Mouse (Mus musculus) spleen, adult 12 weeks (tissue): Measurements from ENCODE around the gene Armh3.

Experiments used
- DNase-seq: peaks from one replicate; pipeline ENCODE4 v3.0.0; 2022; ENCODE audit warnings: low spot score

The Armh3 gene

GRCm38 (mm10) chr19:45997785-45998693 is at the start of gene Armh3:
Armh3 (minus strand) TSS chr19:45998488.
- DNase-seq, result peak; percentile 85

GRCm38 (mm10) chr19:46047426-46047825 is 49.1 kb upstream of the Armh3 start:
- DNase-seq, result no peak

DNA sequence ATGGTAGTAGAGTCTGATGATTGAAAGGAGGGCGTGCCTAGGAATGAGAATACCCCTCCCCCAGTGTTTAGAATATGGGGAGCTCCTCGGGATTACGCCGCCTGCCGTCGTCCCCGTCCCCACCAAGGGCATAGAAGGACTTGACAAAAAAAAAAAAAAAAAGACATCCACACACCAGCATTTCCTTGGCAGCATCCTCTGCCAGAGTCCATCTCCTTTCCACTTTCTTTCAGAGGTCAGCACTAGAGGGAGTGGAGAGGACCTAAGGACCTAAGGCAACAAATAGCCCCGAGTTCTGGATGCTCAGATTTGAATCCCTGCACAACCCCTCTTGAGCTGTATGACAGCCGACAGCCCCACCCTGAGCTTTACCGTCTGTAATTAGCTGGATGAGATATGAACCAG is 48.3 kb upstream of the Armh3 start:
- no peak for DNase-seq

DNA sequence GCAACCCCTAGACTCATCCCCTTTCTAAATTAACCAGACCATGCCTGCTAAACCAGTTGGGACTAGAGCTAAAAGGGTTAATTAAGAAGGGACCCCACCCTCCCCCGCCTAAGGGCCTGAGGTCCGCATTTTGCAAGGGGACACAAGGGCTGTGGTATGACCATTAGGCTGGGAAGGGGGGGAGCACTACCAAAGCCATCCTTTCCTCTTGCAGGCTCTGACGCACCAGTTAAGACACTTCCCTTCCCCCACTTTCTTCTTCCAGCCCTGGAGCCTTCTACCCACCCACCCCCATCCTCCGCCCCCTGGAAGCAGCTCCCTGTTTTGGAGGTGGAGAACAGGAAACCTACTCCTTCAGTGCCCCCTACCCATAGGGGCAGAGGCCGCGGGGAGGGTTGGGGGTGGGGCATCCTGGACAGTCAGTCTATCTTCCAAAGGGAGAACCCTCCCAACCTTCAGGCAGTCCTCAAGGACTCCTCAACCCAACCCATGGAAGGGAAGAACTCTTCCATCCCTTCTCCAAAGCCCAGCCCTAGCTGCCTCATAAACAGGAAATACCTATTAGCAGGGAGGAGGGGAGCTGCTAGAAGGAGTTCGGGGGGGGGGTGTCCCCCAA is 47.5 kb upstream of the Armh3 start:
- DNase-seq, result no peak

- peak; percentile 59 for DNase-seq
Measured at GRCm38 (mm10) chr19:46044993-46045695, 46.9 kb upstream of the Armh3 start, which contains the start of gene Ldb1. Ldb1 (minus strand) TSS chr19:46045214.

GRCm38 (mm10) chr19:46044271-46044992 is 46.1 kb upstream of the Armh3 start, which contains the start of gene Pprc1:
Pprc1 (plus strand) TSS chr19:46044886.
- DNase-seq, result no peak

- no peak for DNase-seq
Measured at GRCm38 (mm10) chr19:46043380-46043779, 45.1 kb upstream of the Armh3 start.

- no peak for DNase-seq
Measured at GRCm38 (mm10) chr19:46042476-46043011, 44.3 kb upstream of the Armh3 start.

DNA sequence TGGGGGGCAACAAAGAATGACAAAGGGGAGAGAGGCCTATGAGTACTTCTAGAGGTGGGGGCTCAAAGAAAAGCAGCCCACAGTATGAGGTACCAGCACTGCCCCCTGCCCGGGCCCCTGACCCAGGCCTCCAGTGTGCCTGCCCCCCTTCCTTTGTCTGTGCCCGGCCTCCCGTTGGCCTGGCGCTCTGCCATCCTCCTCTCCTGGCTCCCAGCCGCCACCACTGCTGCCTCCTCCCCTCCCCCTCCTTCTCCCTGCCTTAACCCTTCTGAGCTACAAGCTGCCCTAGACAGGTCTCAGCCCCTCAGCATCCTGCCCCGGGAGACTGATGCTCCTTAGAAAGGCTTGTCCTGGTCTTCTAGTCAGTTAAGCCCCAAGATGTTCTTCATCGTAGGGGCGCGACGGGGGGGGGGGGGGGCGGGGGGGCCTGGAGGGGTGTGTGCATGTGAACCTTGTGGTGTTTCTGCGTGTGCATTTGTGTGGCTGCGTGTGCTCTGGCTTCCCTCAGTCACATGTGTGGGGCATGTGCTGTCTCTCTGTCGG is 43.7 kb upstream of the Armh3 start:
- DNase-seq, result no peak

DNA sequence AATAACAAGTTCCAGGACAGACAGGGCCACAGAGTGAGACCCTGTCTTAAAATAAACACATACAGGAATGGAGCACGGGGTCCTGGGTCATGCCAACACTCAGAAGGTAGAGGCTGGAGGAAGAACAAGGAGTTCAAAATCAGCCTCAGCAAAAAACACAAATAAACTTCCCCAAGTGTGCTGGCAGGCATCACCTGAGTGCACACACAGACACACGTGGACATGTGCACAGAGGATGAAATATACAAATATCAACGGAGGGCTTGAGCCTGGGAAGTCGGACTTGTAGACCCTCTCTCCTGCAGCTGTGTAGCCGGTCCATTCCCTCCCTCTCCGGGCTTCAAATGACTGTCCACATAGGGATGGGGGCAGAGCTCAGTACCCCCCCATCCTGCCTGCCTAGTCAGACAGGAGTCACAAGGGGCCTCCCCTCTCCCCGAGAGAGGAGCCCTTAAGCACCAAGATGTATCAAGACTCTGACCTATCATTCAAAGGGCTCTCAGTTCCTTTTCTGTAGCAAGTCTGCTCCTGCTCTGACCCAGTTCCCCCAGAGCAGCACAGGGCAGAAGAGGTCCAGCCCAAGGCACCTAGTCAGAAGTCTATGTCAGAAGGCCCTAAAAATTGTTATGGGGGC is 43.1 kb upstream of the Armh3 start:
- no peak for DNase-seq

GRCm38 (mm10) chr19:46040149-46040902 is 42.0 kb upstream of the Armh3 start:
- no peak for DNase-seq

- DNase-seq, result peak; percentile 86
Measured at GRCm38 (mm10) chr19:46039478-46039877, 41.2 kb upstream of the Armh3 start.

GRCm38 (mm10) chr19:46038851-46039260 is 40.6 kb upstream of the Armh3 start:
- DNase-seq, result no peak

- DNase-seq, result no peak
Measured at GRCm38 (mm10) chr19:46037925-46038850, 39.9 kb upstream of the Armh3 start.

- peak; percentile 40 for DNase-seq
Measured at GRCm38 (mm10) chr19:46037243-46037924, 39.1 kb upstream of the Armh3 start.

DNA sequence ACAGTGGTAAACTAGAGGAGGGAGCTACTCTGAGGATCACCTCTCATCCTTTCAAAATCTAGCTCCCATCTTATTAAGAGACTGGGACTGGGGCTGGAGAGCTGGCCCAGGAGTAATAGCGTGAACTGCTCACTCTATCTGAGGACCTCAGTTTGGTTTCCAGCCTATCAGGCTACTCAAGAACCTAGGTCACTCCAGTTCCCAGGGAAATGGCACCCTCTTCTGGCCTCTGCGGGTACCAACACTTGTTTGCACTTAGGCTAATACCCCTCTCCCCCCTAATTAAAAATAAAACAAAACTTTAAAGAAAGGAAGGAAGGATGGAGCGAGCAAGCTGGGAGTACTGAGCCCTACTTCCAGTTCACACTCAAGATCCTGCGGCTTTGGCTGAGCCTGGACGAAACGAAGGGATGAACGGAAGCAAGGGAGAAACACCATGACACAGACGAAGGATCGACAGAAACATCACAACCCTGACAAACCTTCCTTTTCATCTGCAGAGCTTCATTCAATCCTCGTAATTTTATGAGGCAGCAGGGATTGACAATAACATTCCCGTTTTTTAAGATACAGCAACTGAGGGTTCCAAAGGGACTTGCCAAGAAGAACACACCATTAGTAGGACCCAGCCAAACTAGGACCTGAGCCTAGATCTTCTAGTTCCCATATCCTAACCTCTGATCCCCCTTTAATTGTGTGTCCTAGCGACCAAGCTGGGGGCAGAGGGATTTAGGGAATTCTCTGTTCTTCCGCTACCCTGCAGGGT is 38.4 kb upstream of the Armh3 start:
- peak; percentile 34 for DNase-seq

DNA sequence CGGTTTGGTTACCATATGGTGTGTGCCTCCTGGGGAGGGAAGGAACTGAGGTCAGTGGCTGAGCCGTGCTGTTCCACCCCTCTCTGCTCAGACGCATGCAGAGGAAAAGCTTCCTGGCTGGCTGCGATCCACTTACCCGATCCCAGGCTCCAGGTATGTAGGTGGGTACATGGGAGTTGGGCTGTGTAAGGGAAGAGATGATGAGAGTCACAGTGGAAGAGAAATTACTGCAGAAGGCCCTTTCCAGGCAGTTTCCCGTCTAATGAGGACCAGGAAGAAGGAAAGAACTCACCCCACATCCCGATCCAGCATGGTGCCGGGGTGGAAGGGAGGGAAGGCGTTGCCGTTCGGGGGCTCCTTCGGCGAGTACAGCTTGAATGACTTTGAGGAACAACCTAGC is 37.7 kb upstream of the Armh3 start:
- DNase-seq, result no peak

DNA sequence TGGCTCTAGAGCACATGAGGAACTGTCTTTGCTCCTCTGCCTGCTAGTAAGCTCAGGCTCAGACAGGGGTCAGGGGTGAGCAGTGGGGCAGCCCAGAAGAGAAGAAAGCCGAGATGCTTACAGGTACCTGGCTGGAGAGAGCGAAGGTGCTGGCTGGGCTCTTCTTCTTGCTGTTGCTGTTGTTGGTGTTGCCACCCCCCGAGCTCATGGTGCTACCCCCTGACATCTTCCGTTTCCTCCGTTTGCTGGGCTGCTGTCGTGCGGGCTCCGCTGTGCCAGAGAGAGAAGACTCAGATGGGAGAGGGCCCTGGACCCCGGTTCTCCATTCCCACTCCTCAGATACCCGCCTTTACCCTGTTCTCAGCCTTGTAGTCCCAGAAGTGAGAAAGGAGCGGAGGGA is 35.6 kb upstream of the Armh3 start:
- no peak for DNase-seq
